Mouse (Mus musculus): ENCODE measurements at regions not wholly inside any gene's neighbourhood (a gene's known extent, or its start where the extent isn't known, plus 50 kb on each side); places are given as distances from the start of the nearest gene placed in this dataset.

DNA sequence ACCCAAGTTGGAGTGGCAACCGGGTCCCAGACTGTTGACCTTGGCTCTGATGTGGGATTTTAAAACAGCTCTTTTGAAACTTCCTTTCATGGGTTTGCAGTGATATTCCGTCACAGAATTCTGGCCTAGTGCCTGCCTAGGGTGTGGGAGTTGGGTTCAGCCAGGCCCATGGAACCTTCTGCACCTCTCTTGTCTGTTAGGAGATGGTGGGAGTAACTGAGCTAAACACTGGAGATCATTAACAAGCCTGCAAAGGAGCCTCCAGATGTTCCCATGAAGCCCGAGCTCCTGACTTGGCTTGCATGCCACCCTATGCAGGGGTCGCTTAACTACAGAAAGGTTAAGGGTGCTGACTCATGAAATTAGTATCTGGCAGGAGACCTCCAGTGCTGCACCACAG lies 158.0 kb upstream of the Serp2 start:
- peak; percentile 63 for DNase-seq (ENCODE audit: low spot score)

DNA sequence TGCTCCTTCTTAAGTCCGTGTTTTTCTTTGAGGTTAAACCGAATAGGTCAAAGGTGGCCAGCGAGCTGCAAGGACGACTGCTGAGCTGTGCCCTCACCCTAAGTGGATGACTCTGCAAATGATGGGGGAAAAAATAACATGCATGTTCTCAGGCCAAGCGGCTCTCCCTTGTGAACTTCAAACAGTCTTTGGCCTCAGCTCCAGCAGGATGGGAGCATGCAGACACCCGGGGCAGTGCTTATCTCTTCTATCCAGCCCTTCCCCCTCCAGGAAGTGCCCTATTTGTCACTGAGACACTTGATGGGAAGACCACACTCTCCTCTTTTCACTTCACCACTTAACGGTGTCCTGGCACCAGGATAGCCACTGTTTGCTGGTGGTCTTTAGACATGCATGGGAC lies 157.3 kb upstream of the Serp2 start:
- no peak for DNase-seq (ENCODE audit: low spot score)

DNA sequence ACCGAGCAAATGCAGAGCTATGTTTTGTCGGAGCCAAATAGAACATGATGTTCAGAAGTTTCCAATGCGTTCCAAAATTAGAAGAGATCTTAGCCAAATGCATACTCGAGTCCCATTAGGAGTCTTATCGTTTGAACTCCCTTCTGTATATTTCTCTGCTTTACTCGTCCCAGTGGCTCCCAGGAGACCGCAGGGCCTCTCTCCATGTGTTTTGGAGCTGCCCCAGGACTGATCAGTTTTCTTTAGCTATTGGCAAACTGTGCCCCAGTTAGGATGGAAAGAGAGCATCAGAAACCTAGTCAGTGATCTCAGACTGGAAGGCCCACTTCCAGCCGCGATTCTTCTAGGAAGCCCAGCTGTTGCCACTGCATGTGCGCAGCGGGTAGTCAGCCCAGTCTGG lies 152.0 kb upstream of the Serp2 start:
- peak; percentile 22 for DNase-seq (ENCODE audit: low spot score)

DNA sequence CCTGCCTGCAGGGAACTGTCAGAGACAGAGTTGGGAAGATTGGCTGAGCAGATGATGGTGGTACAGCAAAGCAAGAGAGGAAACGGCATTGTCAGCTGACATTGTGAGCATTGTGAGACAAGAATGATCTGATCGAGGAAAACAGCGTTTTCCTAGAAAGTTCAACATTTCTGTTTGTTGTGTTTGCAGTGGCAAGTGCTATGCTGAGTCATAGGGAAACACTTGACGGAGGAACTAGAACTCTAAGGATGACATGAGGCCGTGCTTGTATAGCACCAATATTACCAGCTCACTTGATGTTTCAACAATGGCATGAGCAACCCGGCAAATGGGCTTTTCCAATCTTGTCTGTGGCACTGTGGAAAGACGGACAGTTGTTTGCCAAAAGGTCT lies 146.7 kb upstream of the Serp2 start:
- no peak for DNase-seq (ENCODE audit: low spot score)

DNA sequence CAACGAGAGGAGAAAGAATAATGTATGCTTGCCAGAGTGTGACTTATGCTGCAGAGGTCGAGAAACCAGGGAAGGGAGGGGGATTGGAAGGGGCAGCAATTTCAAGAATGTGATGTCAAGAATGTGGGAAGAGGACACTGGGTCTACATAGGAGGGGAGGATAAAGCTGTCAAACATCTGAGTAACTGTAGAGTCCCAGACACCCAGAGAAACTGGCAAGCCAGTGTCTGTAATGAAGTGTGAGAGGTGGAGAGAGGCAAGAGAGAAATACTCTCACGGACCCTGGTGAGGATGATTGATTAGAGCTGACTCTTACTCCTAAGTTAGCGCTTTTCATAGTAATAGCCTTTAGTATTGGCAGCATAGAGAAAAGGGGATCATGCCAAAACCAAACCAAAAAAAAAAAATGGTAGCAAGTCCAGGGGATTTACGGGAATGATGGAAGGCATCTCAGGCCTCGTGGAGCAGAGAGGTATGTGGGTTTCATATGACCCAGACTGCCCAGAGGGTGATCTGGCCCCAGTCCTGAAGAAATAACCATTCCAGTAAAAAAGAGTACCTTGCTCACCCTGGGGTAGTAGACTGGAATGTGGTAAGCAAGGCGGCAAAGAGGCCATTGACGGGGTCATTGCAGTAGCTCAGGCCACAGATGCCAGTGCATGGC lies 146.2 kb upstream of the Serp2 start:
- no peak for DNase-seq (ENCODE audit: low spot score)

DNA sequence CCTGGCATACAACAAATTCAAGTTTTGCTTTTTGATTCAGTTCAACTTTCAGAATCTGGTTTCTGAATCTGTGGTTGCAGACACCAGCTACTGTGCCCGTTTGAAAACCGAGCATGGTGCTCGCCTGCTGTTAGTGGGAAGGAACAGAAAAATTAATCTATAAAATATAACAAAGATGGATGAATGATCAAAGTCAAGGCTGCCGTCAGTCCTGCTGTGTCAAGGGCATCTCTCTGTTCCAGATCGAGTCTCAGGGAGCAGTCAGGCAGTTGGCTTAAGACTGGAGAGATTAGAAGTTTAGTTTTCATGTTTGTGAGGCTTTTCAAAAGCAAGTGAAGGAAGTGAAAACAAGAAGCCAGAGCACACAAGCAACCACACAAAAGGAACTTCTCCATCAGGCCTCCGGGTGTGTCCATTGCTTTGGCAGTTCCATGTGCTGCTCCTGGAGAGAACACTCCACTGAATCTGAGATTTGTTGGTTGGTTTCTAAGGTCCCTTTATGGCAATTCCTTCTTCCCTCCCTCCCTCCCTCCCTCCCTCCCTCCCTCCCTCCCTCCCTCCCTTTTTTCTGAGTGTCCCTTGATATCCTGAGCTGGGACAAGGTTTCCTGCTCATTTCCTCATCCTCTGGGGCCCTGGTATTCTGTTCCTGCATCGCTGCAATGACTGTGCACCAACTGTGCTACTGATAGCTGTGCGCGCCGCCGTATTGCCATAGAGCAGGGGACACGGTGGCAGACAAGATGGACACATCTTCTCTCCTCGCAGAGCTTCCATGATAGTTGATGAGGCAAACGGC lies 145.4 kb upstream of the Serp2 start:
- DNase-seq (ENCODE audit: low spot score), result no peak

DNA sequence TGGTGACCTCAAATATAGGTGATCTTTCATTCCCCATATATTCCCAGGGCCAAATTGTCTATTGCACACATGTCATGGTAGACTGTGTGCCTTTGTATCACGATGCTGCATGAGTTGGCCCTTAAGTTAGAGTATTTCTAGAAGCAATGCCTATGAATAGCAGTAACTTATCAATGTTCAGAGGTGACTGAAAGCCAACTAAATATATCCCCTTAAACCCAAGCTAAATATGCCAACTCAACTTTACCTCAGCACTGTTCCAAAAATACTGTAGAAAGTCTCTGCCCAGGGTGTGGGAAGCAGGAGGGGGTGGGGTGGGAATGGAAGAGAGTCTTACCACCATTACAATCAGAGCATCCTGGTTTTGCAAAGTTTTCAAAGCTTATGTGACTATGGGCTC lies 144.6 kb upstream of the Serp2 start:
- no peak for DNase-seq (ENCODE audit: low spot score)

DNA sequence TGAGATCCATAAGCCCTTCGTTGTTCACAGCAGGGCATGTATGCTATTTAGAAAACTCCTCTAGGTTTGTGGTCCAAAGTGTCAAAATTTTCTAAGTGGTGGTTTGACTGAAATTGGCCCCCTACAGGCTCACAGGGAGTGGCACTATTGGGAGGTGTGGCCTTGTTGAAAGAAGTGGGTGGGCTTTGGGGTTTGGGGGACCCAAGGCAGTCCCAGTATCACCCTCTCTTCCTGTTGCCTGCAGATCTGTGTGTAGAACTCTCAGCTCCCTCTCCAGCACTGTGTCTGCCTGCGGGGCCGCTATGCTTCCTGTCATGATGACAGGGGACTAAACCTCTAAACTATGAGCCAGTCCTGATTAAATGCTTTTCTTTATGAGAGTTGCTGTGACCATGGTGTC lies 144.1 kb upstream of the Serp2 start:
- DNase-seq (ENCODE audit: low spot score), result no peak

DNA sequence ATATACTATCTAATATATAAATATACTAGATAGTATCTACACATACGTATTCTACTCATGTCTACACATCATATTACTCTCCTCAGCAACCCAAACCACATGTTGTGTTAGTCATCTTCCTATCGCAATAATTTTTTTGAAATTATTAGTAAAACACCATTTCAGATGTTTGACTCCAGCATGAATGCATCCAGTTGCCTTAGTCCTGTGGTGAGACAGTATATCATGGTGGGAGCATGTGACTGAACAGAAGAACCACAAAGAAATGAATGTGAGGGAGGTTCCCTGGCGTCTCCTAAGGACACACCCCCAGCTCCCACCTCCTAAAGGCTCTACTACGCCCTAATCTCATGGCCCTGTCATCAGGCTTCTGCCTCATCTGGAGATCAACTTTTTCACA lies 143.5 kb upstream of the Serp2 start:
- no peak for DNase-seq (ENCODE audit: low spot score)

DNA sequence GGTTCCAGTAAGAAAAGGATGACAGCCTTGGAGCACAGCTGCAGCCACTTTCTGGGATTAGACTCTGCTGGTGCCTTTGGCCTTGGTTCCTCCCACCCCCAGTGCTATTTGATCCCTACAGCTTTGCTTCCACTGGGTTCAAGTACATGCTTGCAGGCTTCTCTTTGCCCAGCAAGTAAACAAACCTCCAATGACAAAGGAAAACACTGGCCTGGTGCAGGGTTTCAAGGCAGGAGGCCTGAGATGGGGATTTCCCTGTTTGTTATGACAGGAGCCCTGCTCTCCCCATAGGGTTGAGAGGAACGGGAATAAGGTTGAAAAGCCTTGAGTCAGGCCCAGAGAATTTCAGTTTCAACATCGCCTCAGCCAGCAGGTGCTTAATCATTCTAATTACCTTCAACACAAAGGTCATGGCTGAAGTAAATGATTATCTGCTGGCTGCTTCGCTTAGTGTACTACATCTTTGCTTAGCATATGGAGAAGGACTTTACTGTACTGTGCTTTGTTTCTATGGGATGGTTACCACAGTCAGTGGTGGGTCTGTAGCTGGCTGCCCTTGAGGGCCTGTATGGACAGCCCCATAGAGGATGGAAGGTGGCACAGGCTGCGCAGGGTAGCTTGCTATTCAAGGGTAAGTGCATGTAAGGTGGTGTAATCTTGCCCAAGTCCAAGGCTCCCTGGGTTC lies 142.2 kb upstream of the Serp2 start:
- peak; percentile 74 for DNase-seq (ENCODE audit: low spot score)

DNA sequence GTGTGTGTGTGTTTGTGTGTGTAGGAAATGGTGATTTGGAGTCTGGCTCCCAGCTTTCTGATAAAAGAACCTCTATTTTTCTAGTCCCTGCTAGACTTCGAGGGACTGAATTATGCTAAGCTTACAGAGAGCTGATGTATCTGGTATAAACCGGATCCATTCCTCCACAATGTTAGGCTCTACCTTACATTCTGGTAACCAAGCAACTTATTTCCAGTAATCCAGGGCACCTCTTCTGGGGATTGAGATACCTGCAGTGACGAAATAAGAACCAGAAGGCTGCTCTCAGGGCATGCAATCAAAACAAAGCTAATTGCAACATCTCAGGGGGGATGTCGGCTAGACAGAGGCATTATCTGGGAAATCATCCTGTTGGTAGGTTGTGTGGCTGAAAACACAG lies 140.0 kb upstream of the Serp2 start:
- no peak for DNase-seq (ENCODE audit: low spot score)

DNA sequence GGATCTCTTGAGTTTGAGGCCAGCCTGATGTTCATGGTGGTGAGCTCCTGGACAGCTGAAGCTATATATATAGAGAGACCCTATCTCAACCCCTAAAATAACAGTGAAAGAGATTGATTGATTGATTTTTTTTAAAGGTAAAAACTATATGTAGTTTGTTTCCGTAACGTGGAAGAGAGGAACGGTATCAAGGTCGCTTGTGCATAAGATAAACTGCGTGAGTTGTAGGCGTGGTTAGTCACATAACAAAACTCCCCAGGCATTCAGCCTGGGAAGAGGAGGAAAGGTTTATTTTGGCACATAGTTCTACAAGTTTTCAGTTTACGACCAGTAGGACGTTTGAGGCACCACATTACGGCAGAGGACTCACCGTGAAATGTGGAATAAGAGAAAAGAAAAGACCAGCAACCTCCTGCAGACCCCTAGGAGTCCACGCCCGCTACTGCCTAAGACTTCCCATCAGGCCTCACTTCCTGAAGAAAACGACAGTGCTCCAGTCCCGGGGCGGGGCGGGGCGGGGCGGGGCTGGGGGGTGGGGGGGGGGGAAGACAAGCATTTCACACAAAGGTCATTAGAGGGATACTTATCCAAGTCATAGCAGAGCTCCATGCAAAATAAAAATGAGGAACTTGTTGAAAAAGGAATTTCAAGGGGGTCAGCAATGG lies 139.1 kb upstream of the Serp2 start:
- DNase-seq (ENCODE audit: low spot score), result no peak

DNA sequence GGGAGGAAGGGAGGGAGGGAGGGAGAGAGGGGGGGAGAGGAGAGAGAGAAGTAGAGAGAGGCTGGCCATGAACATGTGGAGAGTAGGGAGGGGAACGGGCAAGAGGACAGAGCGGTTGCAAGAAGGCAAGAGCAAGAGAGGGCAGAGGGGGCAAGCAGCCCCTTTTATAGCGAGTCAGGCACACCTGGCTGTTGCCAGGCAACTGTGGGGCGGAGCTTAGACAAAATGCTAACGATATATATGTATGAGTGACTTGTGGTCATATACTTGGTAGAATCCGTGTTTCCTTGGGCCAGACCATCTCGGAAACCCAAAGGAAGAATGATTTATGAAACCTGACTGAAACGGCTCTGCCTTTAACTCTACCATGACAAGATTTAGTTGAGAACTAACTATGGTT lies 138.2 kb upstream of the Serp2 start:
- no peak for DNase-seq (ENCODE audit: low spot score)

DNA sequence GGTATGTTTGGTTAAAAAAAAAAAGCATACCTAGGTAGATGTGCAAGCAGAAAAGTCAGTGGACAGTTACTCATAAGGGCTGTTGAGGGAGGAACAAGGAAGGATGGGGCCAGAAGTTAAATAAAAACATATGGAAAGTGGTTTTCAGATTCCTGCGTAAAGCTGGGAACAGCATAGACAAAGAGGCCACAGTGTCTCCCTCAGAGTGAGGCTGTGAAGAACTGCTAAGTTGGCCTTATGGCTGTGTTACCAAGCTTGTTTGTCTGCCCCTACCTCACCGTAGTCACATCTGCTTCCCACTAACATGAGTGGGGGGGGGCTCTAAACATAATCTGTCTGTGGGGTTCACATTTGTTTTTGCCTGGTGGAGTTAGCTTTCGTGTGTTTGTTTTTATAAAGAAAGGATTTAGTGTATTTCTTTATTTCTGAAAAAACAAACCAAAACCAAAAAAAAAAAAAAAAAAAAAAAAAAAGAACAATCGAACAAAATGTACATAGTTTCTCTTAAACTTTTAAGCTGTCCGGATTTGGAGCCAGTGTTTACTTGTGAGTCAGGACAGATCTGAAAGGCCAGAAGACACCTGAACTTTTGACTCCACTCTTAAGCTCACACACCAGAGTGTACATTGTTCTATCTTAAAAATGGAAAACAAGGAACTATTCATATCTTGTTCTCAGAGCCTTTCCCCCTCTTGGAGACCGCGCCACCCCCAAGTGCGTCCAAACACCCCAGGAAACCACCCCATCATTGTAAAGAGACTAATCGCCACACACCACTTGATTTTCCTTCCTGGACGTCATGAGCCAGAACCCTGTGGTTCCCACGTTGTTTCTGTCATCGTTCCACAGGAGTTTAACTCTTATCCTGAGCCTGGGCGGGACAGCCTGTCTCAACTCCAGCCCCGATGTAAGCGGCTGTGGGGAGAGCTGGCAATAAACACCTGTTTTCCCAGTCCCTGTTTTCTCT lies 136.9 kb upstream of the Serp2 start:
- DNase-seq (ENCODE audit: low spot score), result no peak

DNA sequence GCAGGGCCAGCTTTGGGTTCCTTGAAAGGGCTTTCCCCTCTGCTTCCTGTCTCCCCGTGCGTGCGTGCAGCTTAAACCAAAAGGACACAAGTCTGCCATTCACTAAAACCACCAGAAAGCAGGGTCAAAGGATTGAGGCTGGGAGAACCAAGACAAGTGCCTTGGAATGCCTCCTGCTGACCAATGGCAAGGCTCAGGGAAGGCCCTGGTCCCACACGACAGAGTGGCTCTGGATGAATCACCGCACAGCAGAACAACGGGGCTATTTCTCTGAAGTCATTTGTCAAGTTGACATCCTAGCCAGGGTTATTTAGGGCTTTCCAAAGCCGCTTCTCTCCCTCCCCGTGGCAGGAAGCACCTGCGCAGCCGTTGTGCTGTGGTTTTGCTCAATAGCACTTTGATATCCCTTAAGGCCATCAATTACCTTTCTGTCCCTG lies 131.3 kb upstream of the Serp2 start:
- DNase-seq (ENCODE audit: low spot score), result no peak

DNA sequence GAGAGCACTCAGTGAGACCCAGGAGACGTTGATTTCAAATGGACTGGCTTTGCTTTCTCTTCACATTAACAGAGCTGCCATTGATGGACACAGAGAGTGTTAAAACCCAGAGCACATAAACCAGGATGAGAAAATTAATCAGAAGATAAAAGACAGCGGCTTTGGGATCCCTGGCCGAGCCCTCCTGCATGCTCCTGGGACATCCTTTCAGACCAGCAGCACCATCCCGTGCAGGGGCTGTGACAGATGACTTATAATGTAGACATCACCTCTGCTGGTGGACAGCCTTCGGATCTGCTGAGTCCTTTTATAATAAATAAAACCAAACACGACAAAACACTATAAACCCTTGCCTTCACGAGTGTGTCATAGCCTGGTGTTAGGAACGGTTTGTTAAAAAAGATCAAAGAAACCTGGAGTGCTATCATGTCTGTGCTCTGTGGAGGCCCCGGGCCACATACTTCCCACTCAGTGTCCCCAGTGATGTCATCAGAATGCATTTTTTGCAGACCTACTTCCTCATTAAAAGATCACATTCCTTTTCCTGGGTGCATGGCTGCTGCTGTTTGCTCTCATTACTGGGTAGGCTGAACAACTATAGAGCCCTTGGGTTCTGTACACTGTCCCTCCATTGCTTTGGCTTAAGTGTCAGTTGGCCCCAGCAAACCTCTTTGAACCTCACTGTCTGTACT lies 130.2 kb upstream of the Serp2 start:
- DNase-seq (ENCODE audit: low spot score), result no peak

DNA sequence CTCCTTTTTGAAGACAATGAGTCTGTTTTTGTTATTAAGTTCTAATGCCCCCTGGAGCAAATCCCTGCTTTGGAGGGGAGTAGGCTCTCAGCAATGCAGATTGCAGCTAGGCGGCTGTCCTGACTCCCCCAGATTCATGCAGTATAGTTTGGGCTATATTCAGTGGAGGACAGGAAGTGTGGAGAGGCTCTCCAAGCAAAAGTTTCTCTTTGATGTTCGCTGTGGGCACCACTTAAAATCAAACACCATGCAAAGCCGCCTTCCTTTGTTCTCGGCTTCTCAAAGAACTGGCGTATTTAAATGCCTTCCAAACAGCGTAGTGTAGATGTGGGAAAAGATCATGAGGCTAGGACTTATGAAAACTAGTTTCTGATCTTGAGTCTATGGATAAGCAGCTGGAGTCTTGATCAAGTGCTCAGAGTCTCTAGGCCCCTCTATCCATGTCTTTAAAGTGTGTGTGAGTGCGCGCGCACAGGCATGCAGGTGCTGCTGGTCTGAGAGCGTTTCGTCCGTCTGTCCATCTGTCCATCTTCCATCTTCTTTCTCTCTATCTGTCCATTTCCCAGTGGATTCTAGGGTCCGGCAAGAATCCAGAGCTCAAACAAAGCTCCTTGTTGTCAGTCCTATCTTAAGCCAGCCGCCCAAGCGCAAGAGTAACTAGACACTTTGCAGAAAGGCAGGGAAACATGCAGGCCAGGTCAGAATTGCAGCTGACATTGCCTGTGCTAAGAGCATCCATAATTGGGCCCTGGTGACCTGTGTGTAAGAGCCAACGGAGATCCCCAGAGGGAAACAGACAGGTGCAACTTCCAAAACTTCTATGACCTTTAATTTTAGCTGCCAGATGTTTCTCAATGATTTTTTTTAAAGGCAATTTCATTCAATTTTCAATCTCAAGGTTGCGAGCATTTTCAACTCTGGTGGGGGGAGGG lies 129.4 kb upstream of the Serp2 start:
- no peak for DNase-seq (ENCODE audit: low spot score)

DNA sequence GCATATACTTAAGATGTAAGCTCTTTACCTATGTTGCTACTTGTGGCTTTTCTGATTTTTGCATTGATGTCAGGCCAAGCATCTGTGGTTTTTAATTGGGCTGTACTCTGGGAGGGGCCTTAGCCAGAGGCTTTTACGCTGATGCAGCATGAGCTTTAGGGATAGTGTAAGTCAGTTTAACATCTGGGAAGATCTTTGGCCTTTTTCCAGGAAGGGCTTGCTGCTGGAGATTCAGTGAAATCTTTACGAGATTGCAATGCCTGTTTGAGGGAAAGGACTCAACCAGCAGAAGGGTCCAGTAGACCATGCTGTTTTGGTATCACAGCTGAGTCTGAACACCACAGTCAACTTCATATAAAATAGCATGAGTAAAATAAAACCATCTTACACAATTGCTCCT lies 127.6 kb upstream of the Serp2 start:
- DNase-seq (ENCODE audit: low spot score), result no peak

DNA sequence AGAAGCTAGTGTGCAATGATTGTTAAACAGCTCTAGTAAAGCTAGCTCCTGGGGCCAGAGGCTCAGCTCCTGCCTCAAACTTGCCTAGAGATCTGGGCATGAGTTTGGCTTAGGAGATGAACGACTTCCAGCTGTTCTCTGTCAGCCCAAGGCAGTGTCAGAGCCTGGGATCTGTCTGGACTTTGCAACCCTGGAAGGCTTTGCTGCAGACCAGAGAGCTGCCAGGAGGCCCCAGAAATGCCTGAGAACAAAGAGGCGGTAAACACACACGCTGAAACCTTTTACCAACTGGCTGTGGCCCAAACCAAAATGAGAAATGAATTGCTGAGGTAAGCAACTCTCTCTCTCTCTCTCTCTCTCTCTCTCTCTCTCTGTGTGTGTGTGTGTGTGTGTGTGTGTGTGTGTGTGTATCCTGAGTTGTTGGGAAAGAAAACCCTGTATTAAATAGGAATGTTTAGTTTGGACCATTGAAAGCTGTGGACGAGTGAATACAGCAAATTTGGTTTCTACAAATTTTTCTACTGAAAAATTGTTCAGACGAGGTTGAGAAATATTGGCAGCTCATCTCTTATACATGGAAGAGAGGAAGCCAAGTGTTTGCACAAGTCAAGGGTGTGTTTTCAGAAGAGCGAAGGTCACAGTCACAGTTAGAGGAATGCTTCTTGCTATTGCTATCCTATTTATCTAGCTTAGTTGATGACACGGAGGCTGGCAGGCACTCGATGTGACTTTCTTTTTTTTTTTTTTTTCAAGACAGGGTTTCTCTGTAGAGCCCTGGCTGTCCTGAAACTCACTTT lies 125.1 kb upstream of the Serp2 start:
- DNase-seq (ENCODE audit: low spot score), result peak; percentile 72
